Mouse (Mus musculus): ENCODE results near the gene Ddx54. TPM values are rescaled to one million over a fixed set of nuclear protein-coding genes. Genes with fewer than 3 reads are reported as not detected.

Gene Ddx54
- polyA plus RNA-seq, 1 experiment: 44.6 TPM

GRCm38 (mm10) chr5:120649374-120649933 lies 36.9 kb downstream of the Ddx54 start:
- TF ChIP-seq CTCF (IDR thresholded peaks at IDR 0.05; ENCODE audit: extremely low read depth, insufficient read length, insufficient replicate concordance, low read depth, low read length) (no peak), POLR2A (IDR thresholded peaks at IDR 0.05; ENCODE audit: low read depth, low read length) (no peak)
- H3K4me3 ChIP-seq (ENCODE audit: low read depth, low read length): peak overlapping the region; percentile 51
- peaks cover 10% of the 10 kb centered on the region; the same call in 1 of the 2 replicates for H3K27me3 ChIP-seq (ENCODE audit: control insufficient read depth, insufficient read depth, low read length)
- WGBS: 3% methylated on average over 21 of the region's 21 CpGs
- no peak overlapping the region for H3K27ac ChIP-seq (ENCODE audit: insufficient read depth, low read depth, low read length)
- no peaks in the 10 kb centered on the region for H3K36me3 ChIP-seq (ENCODE audit: control insufficient read depth, insufficient read depth, low read length)
- peaks cover 13% of the 10 kb centered on the region for H3K4me1 ChIP-seq (ENCODE audit: control insufficient read depth, insufficient read depth, insufficient read length, low read length)

GRCm38 (mm10) chr5:120649938-120650337 lies 37.4 kb downstream of the Ddx54 start:
- WGBS: 29% methylated on average over 13 of the region's 13 CpGs
- no peak overlapping the region for H3K4me3 ChIP-seq (ENCODE audit: low read depth, low read length)
- peaks cover 13% of the 10 kb centered on the region for H3K4me1 ChIP-seq (ENCODE audit: control insufficient read depth, insufficient read depth, insufficient read length, low read length)
- H3K27me3 ChIP-seq (ENCODE audit: control insufficient read depth, insufficient read depth, low read length): peaks cover 10% of the 10 kb centered on the region; the same call in 1 of the 2 replicates
- no peaks in the 10 kb centered on the region for H3K36me3 ChIP-seq (ENCODE audit: control insufficient read depth, insufficient read depth, low read length)
- no peak overlapping the region for H3K27ac ChIP-seq (ENCODE audit: insufficient read depth, low read depth, low read length)
- TF ChIP-seq POLR2A (IDR thresholded peaks at IDR 0.05; ENCODE audit: low read depth, low read length): no peak
- no peak for TF ChIP-seq CTCF (IDR thresholded peaks at IDR 0.05; ENCODE audit: extremely low read depth, insufficient read length, insufficient replicate concordance, low read depth, low read length)

GRCm38 (mm10) chr5:120651230-120651629 lies 38.7 kb downstream of the Ddx54 start:
- H3K36me3 ChIP-seq (ENCODE audit: control insufficient read depth, insufficient read depth, low read length): no peaks in the 10 kb centered on the region
- TF ChIP-seq CTCF (IDR thresholded peaks at IDR 0.05; ENCODE audit: extremely low read depth, insufficient read length, insufficient replicate concordance, low read depth, low read length) (no peak), POLR2A (IDR thresholded peaks at IDR 0.05; ENCODE audit: low read depth, low read length) (no peak)
- peaks cover 10% of the 10 kb centered on the region; the same call in 1 of the 2 replicates for H3K27me3 ChIP-seq (ENCODE audit: control insufficient read depth, insufficient read depth, low read length)
- 25% methylated on average over 5 of the region's 5 CpGs for WGBS
- no peak overlapping the region for H3K4me3 ChIP-seq (ENCODE audit: low read depth, low read length)
- H3K4me1 ChIP-seq (ENCODE audit: control insufficient read depth, insufficient read depth, insufficient read length, low read length): peaks cover 13% of the 10 kb centered on the region
- H3K27ac ChIP-seq (ENCODE audit: insufficient read depth, low read depth, low read length): no peak overlapping the region

GRCm38 (mm10) chr5:120652915-120653701 lies 40.6 kb downstream of the Ddx54 start:
- 78% methylated on average over 28 of the region's 28 CpGs for whole genome bisulfite sequencing
- H3K36me3 ChIP-seq (ENCODE audit: control insufficient read depth, insufficient read depth, low read length): no peaks in the 10 kb centered on the region
- H3K27me3 ChIP-seq (ENCODE audit: control insufficient read depth, insufficient read depth, low read length): peaks cover 10% of the 10 kb centered on the region; the same call in 1 of the 2 replicates
- no peak for TF ChIP-seq POLR2A (IDR thresholded peaks at IDR 0.05; ENCODE audit: low read depth, low read length)
- no peak for TF ChIP-seq CTCF (IDR thresholded peaks at IDR 0.05; ENCODE audit: extremely low read depth, insufficient read length, insufficient replicate concordance, low read depth, low read length)
- H3K4me1 ChIP-seq (ENCODE audit: control insufficient read depth, insufficient read depth, insufficient read length, low read length): peaks cover 13% of the 10 kb centered on the region
- no peak overlapping the region for H3K4me3 ChIP-seq (ENCODE audit: low read depth, low read length)
- H3K27ac ChIP-seq (ENCODE audit: insufficient read depth, low read depth, low read length): no peak overlapping the region

- Histone ChIP-seq H3K36me3 (ENCODE audit: control insufficient read depth, insufficient read depth, low read length) (no peaks in the 10 kb centered on the region), H3K4me3 (ENCODE audit: low read depth, low read length) (no peak overlapping the region), H3K4me1 (ENCODE audit: control insufficient read depth, insufficient read depth, insufficient read length, low read length) (peaks cover 9% of the 10 kb centered on the region), H3K27me3 (ENCODE audit: control insufficient read depth, insufficient read depth, low read length) (peaks cover 7% of the 10 kb centered on the region; the same call in 1 of the 2 replicates), H3K27ac (ENCODE audit: insufficient read depth, low read depth, low read length) (no peak overlapping the region)
- 88% methylated on average over 2 of the region's 2 CpGs for WGBS
- no peak for TF ChIP-seq POLR2A (IDR thresholded peaks at IDR 0.05; ENCODE audit: low read depth, low read length)
- no peak for TF ChIP-seq CTCF (IDR thresholded peaks at IDR 0.05; ENCODE audit: extremely low read depth, insufficient read length, insufficient replicate concordance, low read depth, low read length)
Observed at GRCm38 (mm10) chr5:120653873-120654272, 41.3 kb downstream of the Ddx54 start.

GRCm38 (mm10) chr5:120656281-120656751 lies 43.8 kb downstream of the Ddx54 start:
- Histone ChIP-seq H3K27me3 (ENCODE audit: control insufficient read depth, insufficient read depth, low read length) (no peaks in the 10 kb centered on the region), H3K27ac (ENCODE audit: insufficient read depth, low read depth, low read length) (no peak overlapping the region), H3K36me3 (ENCODE audit: control insufficient read depth, insufficient read depth, low read length) (no peaks in the 10 kb centered on the region), H3K4me3 (ENCODE audit: low read depth, low read length) (no peak overlapping the region), H3K4me1 (ENCODE audit: control insufficient read depth, insufficient read depth, insufficient read length, low read length) (peaks cover 3% of the 10 kb centered on the region)
- 79% methylated on average over 12 of the region's 12 CpGs for WGBS
- TF ChIP-seq CTCF (IDR thresholded peaks at IDR 0.05; ENCODE audit: extremely low read depth, insufficient read length, insufficient replicate concordance, low read depth, low read length): no peak
- no peak for TF ChIP-seq POLR2A (IDR thresholded peaks at IDR 0.05; ENCODE audit: low read depth, low read length)

- WGBS: 30% methylated on average over 5 of the region's 5 CpGs
- no peaks in the 10 kb centered on the region for H3K27me3 ChIP-seq (ENCODE audit: control insufficient read depth, insufficient read depth, low read length)
- H3K4me1 ChIP-seq (ENCODE audit: control insufficient read depth, insufficient read depth, insufficient read length, low read length): no peaks in the 10 kb centered on the region
- no peak overlapping the region for H3K4me3 ChIP-seq (ENCODE audit: low read depth, low read length)
- no peaks in the 10 kb centered on the region for H3K36me3 ChIP-seq (ENCODE audit: control insufficient read depth, insufficient read depth, low read length)
- H3K27ac ChIP-seq (ENCODE audit: insufficient read depth, low read depth, low read length): no peak overlapping the region
- no peak for TF ChIP-seq POLR2A (IDR thresholded peaks at IDR 0.05; ENCODE audit: low read depth, low read length)
- no peak for TF ChIP-seq CTCF (IDR thresholded peaks at IDR 0.05; ENCODE audit: extremely low read depth, insufficient read length, insufficient replicate concordance, low read depth, low read length)
Observed at GRCm38 (mm10) chr5:120660816-120661215, 48.3 kb downstream of the Ddx54 start.

All from small intestine, adult 2 months (tissue).